Mouse (Mus musculus) intestine, postnatal 0 days (tissue): ENCODE data around the gene Mcm3ap. TPM values are rescaled to one million over a fixed set of nuclear protein-coding genes. Genes with fewer than 3 reads are reported as not detected.

ENCODE experiments used
- ATAC-seq: fragments of 200-750 bp; cut with Nextera tagmentation; 2 replicates; pipeline ENCODE4 v1.8.0; 2017; ENCODE audit warnings: mild to moderate bottlenecking, moderate TSS enrichment, moderate library complexity
- H3K27ac ChIP-seq: fragments of 300-500 bp; sonication (generic); 2 replicates; pipeline ENCODE4 v1.5.1; 2014; ENCODE audit warnings: mild to moderate bottlenecking, low read depth, low read length, moderate library complexity
- H3K27me3 ChIP-seq: fragments of 300-500 bp; sonication (generic); replicated peaks from 2 replicates; pipeline ENCODE4 v1.6.1; 2014; ENCODE audit warnings: low read length, mixed read lengths; ENCODE audit not compliant: control insufficient read depth, insufficient read depth
- H3K36me3 ChIP-seq: fragments of 300-500 bp; sonication (generic); 2 replicates; pipeline ENCODE4 v1.6.1; 2014; ENCODE audit warnings: mild to moderate bottlenecking, moderate library complexity; ENCODE audit not compliant: control insufficient read depth, insufficient read depth
- H3K4me1 ChIP-seq: fragments of 300-500 bp; sonication (generic); replicated peaks from 2 replicates; pipeline ENCODE4 v1.6.1; 2014; ENCODE audit warnings: antibody characterized with exemption, low read length, mixed read lengths; ENCODE audit not compliant: control insufficient read depth, insufficient read depth
- H3K4me2 ChIP-seq: fragments of 300-500 bp; sonication (generic); replicated peaks from 2 replicates; pipeline ENCODE4 v1.6.1; 2014; ENCODE audit warnings: low read depth, mild to moderate bottlenecking, moderate library complexity
- H3K4me3 ChIP-seq: fragments of 300-500 bp; sonication (generic); 2 replicates; pipeline ENCODE4 v1.5.1; 2014; ENCODE audit warnings: low read depth, low read length
- H3K9ac ChIP-seq: fragments of 300-500 bp; sonication (generic); 2 replicates; pipeline ENCODE4 v1.6.1; 2014; ENCODE audit warnings: mild to moderate bottlenecking, low read depth, low read length
- H3K9me3 ChIP-seq: fragments of 300-500 bp; sonication (generic); 2 replicates; pipeline ENCODE4 v1.6.1; 2016; ENCODE audit warnings: mixed run types; ENCODE audit not compliant: control insufficient read depth
- CTCF ChIP-seq: sonication (generic); IDR thresholded peaks from 2 replicates; pipeline ENCODE4 v1.5.1; 2016; ENCODE audit warnings: low read depth, mild to moderate bottlenecking, control low read depth, antibody characterized with exemption, moderate library complexity
- WGBS: fragments of 180-500 bp; shearing (Covaris S2); extraction: QIAGEN DNeasy Blood & Tissue Kit; methylation state at CpG from one replicate; pipeline ENCODE4 v1.1.7; 2014; 5-methylcytosine and 5-hydroxymethylcytosine counted together
- polyA plus RNA-seq: library from polyadenylated mRNA; unstranded; fragments of >200 nt; fragmentation: Nextera tagmentation; extraction: Ambion mirVana; gene quantifications from 2 replicates; pipeline ENCODE4 v1.2.1, GENCODE M21; 2015

The Mcm3ap gene
- polyA plus RNA-seq, 1 experiment from 2014 or later: 22.5 TPM

DNA sequence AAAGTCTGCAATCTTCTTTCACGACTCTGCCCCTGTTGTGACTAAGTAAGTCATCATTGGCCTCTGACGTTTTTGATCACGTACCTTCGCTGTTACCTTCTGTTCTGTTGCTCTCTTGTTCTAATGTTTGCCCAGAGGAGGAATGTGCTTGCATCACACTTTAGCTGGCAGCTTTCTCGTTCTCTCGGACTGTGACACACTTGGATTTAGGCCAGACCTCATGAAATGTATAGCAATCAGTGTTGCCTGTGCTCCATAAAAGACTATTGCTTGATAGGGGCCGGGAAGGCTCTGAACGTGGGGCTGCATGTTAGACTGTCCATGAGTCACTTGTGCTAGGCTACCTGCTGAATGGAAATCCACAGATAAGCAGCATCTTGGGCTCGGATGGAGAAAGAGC is 68.9 kb downstream of the Mcm3ap start:
- Histone ChIP-seq H3K27ac (no peak overlapping the region), H3K27me3 (no peaks in the 10 kb centered on the region), H3K4me1 (0 out of 2 replicates have a peak, but pooled peaks cover 3% of the 10 kb centered on the region), H3K9ac (no peak overlapping the region), H3K4me2 (no peak overlapping the region), H3K9me3 (no peaks in the 10 kb centered on the region), H3K36me3 (peaks cover 70% of the 10 kb centered on the region), H3K4me3 (no peak overlapping the region)
- no peak for TF ChIP-seq CTCF
- 46% methylated on average over 9 of the region's 9 CpGs for WGBS
- peak; percentile 93 for ATAC-seq

DNA sequence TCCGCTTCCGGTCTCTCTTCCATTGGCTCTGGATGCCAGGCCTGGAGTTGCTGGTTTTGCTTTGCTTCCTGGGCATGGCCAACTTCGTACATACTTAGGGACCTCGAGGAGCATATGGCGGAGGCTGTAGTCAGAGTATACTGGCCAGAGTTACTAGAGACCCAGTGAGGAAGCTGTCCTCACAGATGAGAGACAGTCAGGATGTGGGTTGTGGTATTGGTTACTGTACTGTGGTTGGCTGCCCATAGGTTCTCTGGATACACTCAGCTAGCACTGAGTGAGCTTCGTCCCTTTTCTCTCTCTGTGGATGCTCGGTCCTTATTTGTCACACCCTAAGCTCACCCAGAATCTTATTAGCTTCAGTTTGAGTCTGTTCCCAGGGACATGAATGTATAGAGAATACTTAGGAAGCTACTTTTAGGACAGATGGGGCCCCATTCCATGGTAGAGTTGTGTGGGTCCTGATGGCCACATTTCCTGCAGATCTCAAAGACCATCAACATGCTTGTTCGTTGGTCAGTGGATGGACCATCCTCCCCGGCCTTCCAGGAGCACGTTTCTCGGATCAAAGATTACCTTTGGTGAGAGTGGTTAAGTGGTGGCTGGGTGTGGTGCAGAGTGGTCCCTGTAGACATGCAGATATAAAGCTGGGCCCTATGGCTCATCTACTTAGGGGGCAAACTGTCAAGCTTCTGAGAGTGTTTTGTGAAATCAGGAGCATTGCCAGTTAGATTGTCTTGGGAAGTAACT is 72.8 kb downstream of the Mcm3ap start:
- no peak for TF ChIP-seq CTCF
- Histone ChIP-seq H3K4me1 (0 out of 2 replicates have a peak, but pooled peaks cover 3% of the 10 kb centered on the region), H3K9ac (no peak overlapping the region), H3K4me3 (no peak overlapping the region), H3K4me2 (no peak overlapping the region), H3K9me3 (no peaks in the 10 kb centered on the region), H3K36me3 (peaks cover 85% of the 10 kb centered on the region), H3K27ac (no peak overlapping the region), H3K27me3 (no peaks in the 10 kb centered on the region)
- no peak for ATAC-seq
- 92% methylated on average over 11 of the region's 11 CpGs for WGBS

DNA sequence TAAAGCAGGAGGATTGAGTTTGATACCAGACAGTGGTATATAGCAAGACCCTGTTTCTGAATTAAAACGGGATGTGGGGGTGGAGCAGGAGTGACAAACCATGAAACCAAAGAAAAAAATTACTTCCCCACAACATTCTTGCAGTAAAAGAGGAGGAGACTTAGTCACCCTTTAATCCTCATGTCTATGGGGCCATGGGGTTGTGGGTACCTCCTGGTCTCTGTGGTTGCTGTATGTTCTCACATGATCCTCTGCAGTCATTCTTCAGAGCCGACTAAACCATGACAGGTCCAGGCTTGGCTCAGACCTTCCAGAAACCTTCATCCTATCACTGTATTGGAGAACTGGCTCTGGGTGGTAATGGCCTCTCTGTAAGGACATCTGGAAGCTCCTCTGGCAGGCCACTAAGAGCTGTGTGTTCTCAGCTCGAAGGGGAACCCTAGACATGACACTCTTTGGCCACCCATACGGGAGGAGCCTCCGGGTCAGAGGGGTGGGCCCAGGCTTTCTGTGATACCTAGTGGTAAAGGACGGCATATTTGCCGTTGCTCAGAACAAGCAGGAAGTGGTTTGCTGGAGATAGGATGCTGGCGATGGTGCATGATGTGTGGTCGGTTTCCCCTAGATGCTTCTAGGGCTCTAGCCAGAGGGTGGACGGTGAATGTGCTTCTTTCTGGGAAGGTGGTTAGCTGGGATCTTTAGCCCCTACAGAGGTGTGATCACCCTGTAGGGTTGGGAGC is 74.1 kb downstream of the Mcm3ap start:
- 86% methylated on average over 10 of the region's 10 CpGs for WGBS
- peaks cover 94% of the 10 kb centered on the region for H3K36me3 ChIP-seq
- H3K4me3 ChIP-seq: no peak overlapping the region

DNA sequence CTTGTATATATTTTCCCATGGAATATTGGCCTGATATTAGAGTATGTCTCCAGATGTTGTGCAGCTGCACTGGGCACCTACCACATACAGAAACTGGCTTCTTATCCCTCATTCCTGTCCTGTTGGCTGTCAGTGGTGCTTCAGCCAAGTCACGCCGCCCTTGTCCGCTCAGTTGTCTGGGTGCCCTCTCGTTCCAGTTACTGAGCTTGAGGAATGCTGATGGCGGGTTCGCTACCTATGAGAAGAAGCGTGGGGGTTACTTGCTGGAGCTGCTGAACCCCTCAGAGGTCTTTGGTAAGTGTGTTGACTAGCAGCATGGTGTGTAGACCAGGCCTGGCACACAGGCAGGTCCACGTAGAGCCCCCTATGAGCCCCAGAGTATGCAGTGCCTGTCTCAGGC is 77.8 kb downstream of the Mcm3ap start:
- no peak for ATAC-seq
- Histone ChIP-seq H3K27me3 (no peaks in the 10 kb centered on the region), H3K9ac (no peak overlapping the region), H3K4me3 (no peak overlapping the region), H3K9me3 (no peaks in the 10 kb centered on the region), H3K4me2 (no peak overlapping the region), H3K27ac (no peak overlapping the region), H3K36me3 (peaks cover 89% of the 10 kb centered on the region), H3K4me1 (no peaks in the 10 kb centered on the region)
- WGBS: 95% methylated on average over 8 of the region's 8 CpGs
- no peak for TF ChIP-seq CTCF

More for the DNA sequence above, 74.1 kb downstream of the Mcm3ap start:
- TF ChIP-seq CTCF: no peak
- ATAC-seq: no peak
- Histone ChIP-seq H3K27ac (no peak overlapping the region), H3K9ac (no peak overlapping the region), H3K27me3 (no peaks in the 10 kb centered on the region), H3K4me2 (no peak overlapping the region), H3K9me3 (no peaks in the 10 kb centered on the region), H3K4me1 (no peaks in the 10 kb centered on the region)

DNA sequence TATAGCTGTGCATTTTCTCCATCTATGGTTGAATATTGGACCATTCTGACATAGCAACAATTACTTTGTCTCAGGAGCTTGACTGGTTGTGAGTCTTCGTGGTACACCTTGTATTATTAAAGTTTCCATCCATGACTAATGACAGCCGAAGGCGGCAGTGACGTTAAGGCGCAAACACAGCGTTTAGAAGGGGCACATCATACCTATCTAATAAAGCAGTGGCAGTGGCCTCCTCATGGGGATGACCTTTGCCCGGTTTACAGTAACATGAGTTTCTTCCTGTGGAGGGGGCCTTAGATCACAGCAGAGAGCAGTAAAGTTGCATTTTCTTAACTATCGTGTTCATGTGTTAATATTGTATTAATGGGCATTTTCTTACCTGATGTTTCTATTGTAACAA is 79.5 kb downstream of the Mcm3ap start:
- TF ChIP-seq CTCF: no peak
- Histone ChIP-seq H3K27me3 (no peaks in the 10 kb centered on the region), H3K9me3 (no peaks in the 10 kb centered on the region), H3K4me2 (no peak overlapping the region), H3K9ac (no peak overlapping the region), H3K4me1 (no peaks in the 10 kb centered on the region), H3K27ac (0 out of 2 replicates have a peak overlapping the region, but pooled peaks have one; percentile 46), H3K4me3 (no peak overlapping the region), H3K36me3 (peaks cover 89% of the 10 kb centered on the region)
- 53% methylated on average over 8 of the region's 8 CpGs for WGBS
- ATAC-seq: peak; percentile 71; the same call in 1 of the 2 replicates

DNA sequence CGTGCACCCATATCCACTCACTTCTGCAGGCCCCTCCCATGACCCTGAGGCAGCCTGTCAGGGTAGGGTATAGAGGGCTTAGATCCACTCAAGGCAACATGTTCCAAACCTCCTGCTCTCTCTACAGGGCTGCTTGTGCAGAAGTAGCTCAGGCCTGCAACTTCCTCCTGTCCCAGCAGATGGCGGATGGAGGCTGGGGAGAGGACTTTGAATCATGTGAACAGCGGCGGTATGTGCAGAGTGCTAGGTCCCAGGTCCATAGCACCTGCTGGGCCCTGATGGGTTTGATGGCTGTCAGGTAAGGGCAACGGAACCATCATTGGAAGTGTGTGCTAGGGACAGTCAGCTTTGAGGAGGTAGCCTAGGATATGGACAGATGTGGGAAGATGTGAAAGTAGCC is 81.7 kb downstream of the Mcm3ap start:
- no peaks in the 10 kb centered on the region for H3K9me3 ChIP-seq
- peaks cover 86% of the 10 kb centered on the region for H3K36me3 ChIP-seq

More for the DNA sequence above, 81.7 kb downstream of the Mcm3ap start:
- Histone ChIP-seq H3K4me2 (no peak overlapping the region), H3K9ac (no peak overlapping the region), H3K27ac (no peak overlapping the region), H3K27me3 (no peaks in the 10 kb centered on the region), H3K4me1 (no peaks in the 10 kb centered on the region), H3K4me3 (no peak overlapping the region)
- no peak for ATAC-seq
- WGBS: 91% methylated on average over 5 of the region's 5 CpGs
- TF ChIP-seq CTCF: peak; percentile 69
